Mouse (Mus musculus) left cerebral cortex, postnatal 14 days (tissue): ENCODE measurements around the gene Gm49337. TPM values are rescaled to one million over a fixed set of nuclear protein-coding genes. Genes with fewer than 3 reads are reported as not detected.

Experiments
- DNase-seq, 2 experiments: peaks; one replicate each; pipeline ENCODE4 v3.0.0; 2021 to 2022; ENCODE audit warnings: low spot score in 2 of 2, mixed read lengths in 1 of 2
- intact Hi-C: fragments of 180-260 bp; cut with DNase I; formaldehyde crosslinking; loops from one replicate; pipeline ENCODE4 v1.15.1; 2025
- long read RNA-seq, 2 experiments: library from polyadenylated mRNA; stranded (forward); transcript quantifications; one replicate each; pipeline ENCODE4 v2.0.0; 2021
- total RNA-seq, 2 experiments: library from RNA; stranded (reverse); gene quantifications; 2 replicates each; pipeline ENCODE4 v1.2.3; 2021

Gm49337 gene
- total RNA-seq = 1 to 10 TPM in 1 of 2 experiments, not detected in 1; 2.0 TPM
- long read RNA-seq, experiment 1 = 0 reads
- long read RNA-seq, experiment 2 = 0 reads

GRCm38 (mm10) chr4:116173072-116173471, at the start of gene Gm49337, which contains the start of gene 1700042G07Rik:
Gm49337 (plus strand) TSS chr4:116173384.
1700042G07Rik (plus strand) TSS chr4:116173372.
- intact Hi-C loops = no loop called here
- no peak for DNase-seq

DNA sequence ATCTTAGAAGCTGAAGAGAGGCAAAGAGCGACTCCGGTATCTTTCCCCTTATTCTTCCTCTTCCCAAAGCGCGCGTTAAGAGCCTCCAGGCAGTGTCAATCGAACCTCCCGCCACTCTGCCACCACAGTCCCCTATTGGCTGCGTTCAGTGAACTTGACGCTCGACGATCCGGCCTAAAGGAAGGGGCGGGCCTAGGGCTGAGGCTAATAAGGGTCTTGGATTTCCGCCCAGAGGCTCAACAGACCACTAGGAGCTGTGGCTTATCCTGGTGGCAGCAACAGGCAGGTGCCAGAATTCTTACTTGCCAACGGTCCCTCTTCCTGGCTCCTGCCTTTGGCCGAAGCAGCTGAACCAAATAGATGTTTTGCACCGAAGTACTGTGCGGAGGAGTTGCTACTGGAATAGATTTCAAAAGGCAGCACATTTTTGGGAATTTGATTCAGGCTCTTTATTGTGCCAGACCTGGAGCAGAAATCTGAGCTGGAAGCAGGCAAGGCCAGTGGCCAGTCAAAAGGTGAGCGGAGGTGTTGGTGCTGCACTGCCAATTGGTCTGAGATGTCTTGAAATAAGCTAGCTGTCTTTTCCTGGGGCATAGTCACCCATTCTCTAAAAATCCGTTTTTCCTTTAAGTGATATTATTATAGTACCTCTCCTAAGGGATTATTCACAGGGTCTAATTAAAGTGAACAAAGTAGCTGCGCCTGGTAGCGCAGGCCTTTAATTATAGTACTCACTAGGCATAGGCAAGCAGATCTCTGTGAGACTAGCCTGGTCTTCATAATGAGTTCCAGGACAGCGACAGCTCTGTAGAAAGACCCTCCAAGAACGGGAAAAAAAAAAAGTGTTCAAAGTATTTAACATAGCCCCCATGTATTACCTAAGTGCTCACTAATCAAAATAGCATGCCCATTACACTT, 49.3 kb upstream of the Gm49337 start, which contains the start of the genes Rad54l and Pomgnt1:
Rad54l (minus strand) TSS at position 89 of the 918 bp plus-strand sequence.
Pomgnt1 (plus strand) TSS at position 239 of the 918 bp plus-strand sequence.
- intact Hi-C loops = no loop called here
- peak; percentile 74 to 80 for DNase-seq

GRCm38 (mm10) chr4:116125803-116126386, 47.3 kb upstream of the Gm49337 start:
- intact Hi-C loops = no loop called here

DNA sequence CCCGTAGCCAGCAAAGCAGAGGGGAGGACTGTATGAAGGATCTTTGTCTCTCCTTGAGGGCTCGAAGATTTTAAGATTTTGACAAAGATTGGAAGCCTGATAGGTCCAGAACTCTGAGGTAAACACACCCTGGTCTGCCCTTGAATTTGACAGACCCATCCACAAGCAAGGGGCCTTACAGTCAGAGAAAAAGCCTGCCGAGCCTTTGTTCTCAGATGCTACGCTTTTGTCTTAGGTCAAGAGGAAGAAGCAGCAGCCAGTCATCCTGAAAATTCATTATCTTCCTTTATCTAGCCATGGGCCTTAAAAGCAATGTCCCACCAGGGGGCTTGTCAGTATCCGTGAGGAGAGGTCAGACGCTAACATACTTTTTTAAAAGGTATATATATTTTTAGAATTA, 45.2 kb upstream of the Gm49337 start:
- intact Hi-C loops = no loop called here
- DNase-seq = no peak

More at GRCm38 (mm10) chr4:116125803-116126386, 47.3 kb upstream of the Gm49337 start:
- no peak for DNase-seq

DNA sequence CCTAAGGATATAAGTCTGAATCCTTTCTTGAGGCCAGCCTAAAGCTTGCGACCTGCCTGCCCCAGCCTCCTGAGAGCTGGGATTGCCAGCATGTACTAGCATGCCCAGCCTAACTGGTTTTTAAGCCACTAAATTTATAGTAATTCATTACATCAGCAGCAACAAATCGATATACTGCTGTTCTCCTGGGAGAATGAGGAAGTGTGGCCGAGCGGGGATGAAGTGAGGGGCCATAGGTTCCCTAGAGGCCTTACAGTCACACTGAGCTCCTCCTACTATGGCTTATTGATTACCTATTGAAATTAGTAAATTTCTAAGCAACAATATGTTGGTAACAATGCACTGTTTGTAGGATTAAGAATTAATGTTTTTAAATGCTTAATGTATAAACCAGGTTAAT, 40.1 kb upstream of the Gm49337 start:
- intact Hi-C loops = no loop called here
- DNase-seq = no peak

DNA sequence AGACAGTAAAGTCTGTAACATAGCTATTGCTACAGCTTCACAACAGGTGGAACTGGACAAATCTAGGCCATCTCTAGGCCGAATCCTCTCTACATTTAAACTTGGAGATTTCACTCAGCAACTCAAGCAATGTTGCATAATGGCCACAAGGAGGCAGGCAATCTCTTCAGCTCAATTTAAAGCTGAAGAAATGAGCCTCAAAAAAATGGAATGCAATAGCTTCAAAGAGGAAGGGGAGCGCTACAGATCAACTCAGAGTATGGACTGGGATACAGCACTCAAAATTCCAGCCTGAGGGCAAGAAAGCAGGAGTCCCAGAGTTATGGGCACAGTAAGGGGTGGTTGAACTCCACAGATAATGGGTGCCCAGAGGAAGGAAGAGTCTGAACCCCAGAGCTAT, 38.2 kb upstream of the Gm49337 start:
- intact Hi-C loops = no loop called here
- peak in 1 of 2 experiments; percentile 54 for DNase-seq

- intact Hi-C loops = no loop called here
- no peak for DNase-seq
Measured at GRCm38 (mm10) chr4:116137421-116137996, 35.7 kb upstream of the Gm49337 start.

GRCm38 (mm10) chr4:116140801-116141574, 32.2 kb upstream of the Gm49337 start:
- peak; percentile 59 to 69 for DNase-seq

GRCm38 (mm10) chr4:116141736-116142135, 31.4 kb upstream of the Gm49337 start:
- intact Hi-C loops = no loop called here
- no peak for DNase-seq

More at GRCm38 (mm10) chr4:116140801-116141574, 32.2 kb upstream of the Gm49337 start:
- intact Hi-C loops = no loop called here

- DNase-seq = no peak
- intact Hi-C loops = no loop called here
Measured at GRCm38 (mm10) chr4:116142269-116142668, 30.9 kb upstream of the Gm49337 start.

DNA sequence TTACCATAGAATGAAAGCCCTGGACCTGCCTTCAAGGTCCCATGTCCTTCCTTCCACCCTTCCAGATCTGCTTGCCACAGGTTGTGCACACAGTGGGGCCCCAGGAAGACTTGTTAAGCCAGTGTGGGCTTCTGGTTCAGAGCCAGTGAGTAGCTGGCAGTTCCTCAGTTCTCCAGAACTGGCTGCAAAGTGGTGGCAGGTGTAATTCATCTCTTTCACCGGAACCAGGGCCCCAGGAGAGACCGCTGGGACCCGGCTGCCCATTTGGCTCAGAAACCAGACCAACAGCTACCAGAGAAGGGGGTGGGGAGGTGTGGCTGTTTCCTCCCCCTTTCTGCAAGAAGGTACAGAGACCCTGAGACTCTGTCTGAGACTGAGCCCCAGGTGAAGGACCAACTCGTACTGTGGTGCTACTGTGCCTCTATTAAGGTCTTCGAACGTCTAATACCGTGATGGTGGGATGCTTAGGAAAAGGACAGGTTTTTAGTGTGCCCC, 29.8 kb upstream of the Gm49337 start:
- intact Hi-C loops = no loop called here
- no peak for DNase-seq

GRCm38 (mm10) chr4:116143891-116144717, 29.1 kb upstream of the Gm49337 start:
- peak; percentile 52 to 76 for DNase-seq
- intact Hi-C loops = no loop called here

DNA sequence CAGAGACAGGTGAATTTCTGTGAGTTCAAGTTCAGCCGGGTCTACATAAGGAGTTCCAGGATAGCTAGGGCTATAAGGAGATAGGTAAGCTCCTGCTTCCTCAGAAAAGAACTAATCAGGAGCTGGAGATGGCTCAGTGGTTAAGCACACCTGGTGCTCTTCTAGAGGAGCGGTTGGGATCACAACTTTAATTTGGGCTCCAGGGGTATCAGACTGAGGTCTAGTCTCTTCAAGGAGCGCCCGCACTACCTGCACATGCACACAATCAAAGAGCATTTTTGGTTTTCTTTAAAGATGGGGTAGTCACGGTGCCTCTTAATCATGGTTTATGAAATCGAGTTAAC, 23.4 kb upstream of the Gm49337 start:
- intact Hi-C loops = no loop called here
- no peak for DNase-seq

DNA sequence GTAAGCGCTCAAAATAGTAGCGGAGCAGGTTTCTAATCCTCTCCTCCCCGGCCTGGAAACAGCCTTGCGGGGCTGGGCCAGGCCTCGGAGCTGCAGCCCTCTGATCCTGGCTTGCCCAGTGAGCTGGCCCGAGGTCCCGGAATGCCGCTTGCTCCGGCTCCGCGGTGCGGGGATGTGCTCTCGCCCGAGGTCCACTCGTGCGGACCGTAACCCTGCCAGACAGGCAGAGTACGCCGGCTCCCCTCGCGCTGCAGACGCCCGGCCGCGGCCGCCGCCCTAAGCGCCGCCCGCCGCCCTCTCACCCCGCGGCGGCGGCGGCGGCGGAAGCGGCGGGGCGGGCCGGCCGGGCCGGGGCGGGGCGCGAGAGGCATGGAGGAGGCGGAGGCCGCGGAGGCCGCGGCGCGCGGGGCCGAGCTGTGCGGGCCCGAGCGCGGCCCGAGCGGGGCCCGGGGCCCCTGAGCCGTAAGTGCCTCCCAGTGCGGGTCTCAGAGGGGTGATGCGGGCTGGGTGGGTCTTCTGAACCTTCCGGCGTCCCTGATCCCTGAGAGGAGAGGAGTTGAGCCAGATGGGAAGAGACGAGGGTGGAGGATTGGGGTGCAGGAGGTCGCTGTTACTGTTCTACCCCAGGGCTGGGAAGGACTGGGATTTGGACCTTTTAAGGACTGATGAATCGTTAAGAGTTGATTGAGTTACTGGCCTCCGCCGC, 22.9 kb upstream of the Gm49337 start:
- intact Hi-C loops = no loop called here
- peak in 1 of 2 experiments; percentile 47 for DNase-seq

- intact Hi-C loops = no loop called here
- DNase-seq = no peak
Measured at GRCm38 (mm10) chr4:116150862-116151221, 22.3 kb upstream of the Gm49337 start.

DNA sequence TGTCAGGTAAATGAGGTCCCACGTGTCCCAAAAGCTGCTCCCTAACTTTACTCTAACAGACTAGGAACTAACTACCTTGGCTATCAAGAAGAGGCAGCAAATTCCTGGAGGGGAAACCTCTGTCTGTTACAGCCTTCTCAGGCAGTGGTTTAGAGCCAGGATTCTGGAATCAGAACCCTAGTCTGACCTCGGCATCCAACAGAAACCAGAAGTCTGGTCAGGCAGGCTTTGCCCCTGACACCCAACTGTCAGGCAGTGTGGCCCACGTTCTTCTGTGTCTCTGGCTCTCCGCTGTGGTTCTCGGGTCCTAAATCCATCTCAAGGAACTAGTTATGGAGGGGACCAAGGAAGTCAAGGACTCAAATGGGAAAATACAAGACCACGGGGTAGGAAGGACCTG, 21.9 kb upstream of the Gm49337 start, which contains the start of gene Lurap1:
Lurap1 (minus strand) TSS at position 101 of the 400 bp plus-strand sequence.
- no peak for DNase-seq
- intact Hi-C loops = no loop called here

DNA sequence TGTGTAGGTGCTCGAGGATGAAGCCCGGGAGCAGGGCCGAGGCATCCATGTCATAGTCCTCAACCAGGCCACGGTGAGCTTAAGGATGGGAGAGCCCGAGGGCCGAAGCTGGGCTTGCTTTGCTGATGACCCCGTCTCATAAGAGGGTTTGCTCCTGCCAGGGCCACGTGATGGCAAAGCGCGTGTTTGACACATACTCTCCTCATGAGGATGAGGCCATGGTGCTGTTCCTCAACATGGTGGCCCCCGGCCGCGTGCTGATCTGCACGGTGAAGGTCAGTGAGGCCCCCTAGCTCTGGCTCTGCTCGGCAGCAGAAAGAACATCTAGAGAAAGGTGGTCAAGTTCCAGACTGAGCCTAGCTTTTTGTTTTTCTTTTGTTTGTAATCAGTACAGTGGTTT, 20.5 kb upstream of the Gm49337 start:
- DNase-seq = no peak
- intact Hi-C loops = no loop called here

DNA sequence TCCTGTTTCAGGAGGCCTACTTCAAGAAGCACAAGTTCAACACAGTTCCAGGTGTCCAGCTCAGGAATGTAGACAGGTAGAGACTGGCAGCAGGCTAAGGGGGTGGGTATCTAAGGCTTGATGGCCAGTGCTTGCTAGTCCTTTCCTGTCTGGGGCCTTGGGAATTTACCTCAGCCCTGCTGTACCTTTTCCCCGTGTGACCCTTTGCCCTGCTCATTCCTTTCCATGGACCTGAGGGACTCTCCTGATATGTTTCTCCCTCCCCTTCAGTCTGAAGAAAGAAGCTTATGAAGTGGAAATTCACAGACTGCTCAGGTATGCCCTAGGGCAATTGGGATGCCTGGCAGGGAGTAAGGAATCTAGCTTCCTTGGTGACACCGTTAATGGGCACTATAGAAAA, 15.3 kb upstream of the Gm49337 start:
- DNase-seq = no peak
- intact Hi-C loops = no loop called here
